Mouse (Mus musculus): ENCODE data around the gene Lrrc63. TPM values are rescaled to one million over a fixed set of nuclear protein-coding genes. Genes with fewer than 3 reads are reported as not detected.

Lrrc63 gene
- total and polyA plus RNA-seq, 2 experiments from 2014 or later: not detected

DNA sequence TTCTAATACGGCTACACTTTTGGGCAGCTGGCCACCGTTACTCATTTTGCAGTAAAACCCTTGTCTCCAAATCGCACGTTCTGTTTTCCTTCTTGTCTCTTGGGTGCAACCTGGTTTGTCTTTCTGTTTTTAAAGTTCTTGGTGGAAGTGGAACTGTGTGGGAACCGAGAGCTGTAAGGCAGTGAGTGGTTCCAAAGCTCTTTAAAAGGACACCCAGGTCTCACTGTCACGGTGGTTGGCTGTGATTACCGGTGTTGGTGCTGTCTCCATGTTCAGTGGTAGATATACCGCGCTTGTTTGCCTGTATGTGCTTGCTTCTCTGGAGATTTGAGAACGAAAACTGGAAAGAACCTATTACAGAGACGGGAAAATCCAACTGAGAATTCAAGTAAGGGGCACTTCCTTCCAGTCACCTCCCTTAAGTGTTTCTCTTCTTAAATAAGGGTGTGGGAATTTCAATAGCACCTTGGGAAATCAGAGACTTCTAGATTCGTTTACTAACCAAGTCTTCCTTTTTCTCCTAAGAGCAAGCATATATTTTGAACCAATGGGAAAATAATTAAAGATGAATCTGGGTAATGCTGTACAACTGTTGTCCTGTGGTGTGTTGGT lies 749 bp upstream of the Lrrc63 start:
- DNase-seq (ENCODE audit: low spot score) (peak; percentile 3), ATAC-seq (ENCODE audit: low FRiP score) (no peak)
- WGBS: 4% methylated on average over 12 of the region's 12 CpGs
- Histone ChIP-seq H3K9ac (replicated peaks; ENCODE audit: low read length, poor library complexity, severe bottlenecking) (peak overlapping the region; percentile 52; the same call in 1 of the 2 replicates), H3K9me3 (ENCODE audit: low read length) (no peaks in the 10 kb centered on the region), H3K27me3 (ENCODE audit: insufficient read depth, low read length) (no peaks in the 10 kb centered on the region), H3K4me2 (ENCODE audit: low read depth, low read length, poor library complexity, severe bottlenecking) (peak overlapping the region; percentile 82), H3K36me3 (ENCODE audit: insufficient read depth, low read length) (no peaks in the 10 kb centered on the region), H3K4me3 (ENCODE audit: low read depth, low read length) (peak overlapping the region; percentile 61), H3K27ac (ENCODE audit: low read depth, low read length) (no peak overlapping the region), H3K4me1 (ENCODE audit: insufficient read depth, low read length) (no peaks in the 10 kb centered on the region)
- TF ChIP-seq CTCF (IDR thresholded peaks at IDR 0.05): no peak

DNA sequence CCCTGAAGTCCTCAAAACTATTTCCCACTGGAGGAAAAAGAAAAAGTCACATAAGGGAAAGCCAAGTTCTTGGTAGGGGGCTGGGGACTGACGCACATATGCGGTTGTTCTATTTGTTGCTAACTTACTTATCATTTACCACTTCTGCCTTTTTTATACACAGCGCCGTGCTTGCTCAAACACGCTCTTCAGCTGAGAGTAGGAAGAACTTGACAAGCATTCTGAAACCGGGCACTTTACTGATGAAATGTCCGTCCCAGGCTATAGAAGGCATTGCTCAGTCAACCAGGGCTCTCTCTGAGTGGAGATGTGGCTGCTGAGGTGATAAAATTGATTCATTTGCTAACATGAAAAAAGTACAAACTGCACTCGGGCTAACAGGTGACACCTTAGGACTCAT lies 9.0 kb downstream of the Lrrc63 start:
- no peak for TF ChIP-seq CTCF (IDR thresholded peaks at IDR 0.05)
- no peak for DNase-seq (ENCODE audit: low spot score)
- Histone ChIP-seq H3K9me3 (ENCODE audit: low read length) (no peaks in the 10 kb centered on the region), H3K4me3 (ENCODE audit: low read depth, low read length) (no peak overlapping the region), H3K36me3 (ENCODE audit: insufficient read depth, low read length) (no peaks in the 10 kb centered on the region), H3K27me3 (ENCODE audit: insufficient read depth, low read length) (no peaks in the 10 kb centered on the region), H3K9ac (replicated peaks; ENCODE audit: low read length, poor library complexity, severe bottlenecking) (no peak overlapping the region), H3K4me1 (ENCODE audit: insufficient read depth, low read length) (no peaks in the 10 kb centered on the region), H3K4me2 (ENCODE audit: low read depth, low read length, poor library complexity, severe bottlenecking) (no peak overlapping the region), H3K27ac (ENCODE audit: low read depth, low read length) (no peak overlapping the region)
- WGBS: 90% methylated on average over 8 of the region's 8 CpGs
- ATAC-seq (ENCODE audit: low FRiP score): no peak

DNA sequence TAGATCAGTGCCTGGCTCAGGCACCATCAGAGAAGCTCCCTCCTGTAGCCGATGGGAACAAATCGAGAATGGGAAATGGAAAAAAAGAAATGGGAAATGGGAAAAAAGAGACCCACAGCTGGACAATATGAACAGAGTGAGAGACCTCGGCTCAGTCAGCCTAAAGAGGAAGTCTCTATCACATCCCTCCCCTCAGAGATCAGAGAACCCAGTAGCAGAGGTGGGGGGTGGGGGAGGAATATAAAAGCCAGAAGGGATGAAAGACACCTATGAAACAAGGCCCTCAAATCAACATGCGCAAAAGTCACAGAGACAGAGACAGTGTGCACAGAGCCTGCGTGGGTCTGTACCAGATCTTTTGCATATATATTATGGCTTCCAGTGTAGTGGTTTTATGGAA lies 27.7 kb downstream of the Lrrc63 start:
- WGBS: 90% methylated on average over 5 of the region's 5 CpGs
- ATAC-seq (ENCODE audit: low FRiP score) (no peak), DNase-seq (ENCODE audit: low spot score) (no peak)
- Histone ChIP-seq H3K36me3 (ENCODE audit: insufficient read depth, low read length) (no peaks in the 10 kb centered on the region), H3K27ac (ENCODE audit: low read depth, low read length) (no peak overlapping the region), H3K9me3 (ENCODE audit: low read length) (no peaks in the 10 kb centered on the region), H3K9ac (replicated peaks; ENCODE audit: low read length, poor library complexity, severe bottlenecking) (no peak overlapping the region), H3K4me1 (ENCODE audit: insufficient read depth, low read length) (no peaks in the 10 kb centered on the region), H3K4me2 (ENCODE audit: low read depth, low read length, poor library complexity, severe bottlenecking) (no peak overlapping the region), H3K27me3 (ENCODE audit: insufficient read depth, low read length) (no peaks in the 10 kb centered on the region), H3K4me3 (ENCODE audit: low read depth, low read length) (no peak overlapping the region)
- TF ChIP-seq CTCF (IDR thresholded peaks at IDR 0.05): no peak

DNA sequence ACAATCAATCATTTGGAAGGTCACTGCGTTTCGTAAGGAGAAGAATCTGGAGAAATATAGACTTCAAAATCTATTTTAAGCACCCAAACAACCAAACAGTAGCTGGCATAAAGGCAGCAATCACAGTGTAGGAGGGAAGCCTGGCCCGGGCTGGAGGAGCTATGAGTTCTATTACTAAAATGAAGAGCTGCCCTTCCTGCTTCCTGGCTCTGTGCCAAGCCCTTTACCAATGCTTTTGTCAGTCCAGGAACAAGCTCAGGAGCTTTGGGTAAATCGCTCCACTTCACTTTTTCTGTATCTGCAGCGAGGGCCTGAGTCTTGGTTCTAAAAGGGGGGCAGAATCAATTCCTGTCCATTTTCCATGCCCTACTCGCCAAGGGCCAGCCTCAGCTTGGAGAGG lies 52.7 kb downstream of the Lrrc63 start:
- no peaks in the 10 kb centered on the region for H3K27me3 ChIP-seq (ENCODE audit: insufficient read depth, low read length)
- H3K36me3 ChIP-seq (ENCODE audit: insufficient read depth, low read length): no peaks in the 10 kb centered on the region
- H3K27ac ChIP-seq (ENCODE audit: low read depth, low read length): no peak overlapping the region
- H3K4me3 ChIP-seq (ENCODE audit: low read depth, low read length): no peak overlapping the region
- DNase-seq (ENCODE audit: low spot score): peak; percentile 18
- H3K9ac ChIP-seq (replicated peaks; ENCODE audit: low read length, poor library complexity, severe bottlenecking): no peak overlapping the region
- no peak for ATAC-seq (ENCODE audit: low FRiP score)
- TF ChIP-seq CTCF (IDR thresholded peaks at IDR 0.05): no peak
- H3K4me2 ChIP-seq (ENCODE audit: low read depth, low read length, poor library complexity, severe bottlenecking): no peak overlapping the region
- no peaks in the 10 kb centered on the region for H3K9me3 ChIP-seq (ENCODE audit: low read length)
- 64% methylated on average over 6 of the region's 6 CpGs for WGBS
- no peaks in the 10 kb centered on the region for H3K4me1 ChIP-seq (ENCODE audit: insufficient read depth, low read length)

DNA sequence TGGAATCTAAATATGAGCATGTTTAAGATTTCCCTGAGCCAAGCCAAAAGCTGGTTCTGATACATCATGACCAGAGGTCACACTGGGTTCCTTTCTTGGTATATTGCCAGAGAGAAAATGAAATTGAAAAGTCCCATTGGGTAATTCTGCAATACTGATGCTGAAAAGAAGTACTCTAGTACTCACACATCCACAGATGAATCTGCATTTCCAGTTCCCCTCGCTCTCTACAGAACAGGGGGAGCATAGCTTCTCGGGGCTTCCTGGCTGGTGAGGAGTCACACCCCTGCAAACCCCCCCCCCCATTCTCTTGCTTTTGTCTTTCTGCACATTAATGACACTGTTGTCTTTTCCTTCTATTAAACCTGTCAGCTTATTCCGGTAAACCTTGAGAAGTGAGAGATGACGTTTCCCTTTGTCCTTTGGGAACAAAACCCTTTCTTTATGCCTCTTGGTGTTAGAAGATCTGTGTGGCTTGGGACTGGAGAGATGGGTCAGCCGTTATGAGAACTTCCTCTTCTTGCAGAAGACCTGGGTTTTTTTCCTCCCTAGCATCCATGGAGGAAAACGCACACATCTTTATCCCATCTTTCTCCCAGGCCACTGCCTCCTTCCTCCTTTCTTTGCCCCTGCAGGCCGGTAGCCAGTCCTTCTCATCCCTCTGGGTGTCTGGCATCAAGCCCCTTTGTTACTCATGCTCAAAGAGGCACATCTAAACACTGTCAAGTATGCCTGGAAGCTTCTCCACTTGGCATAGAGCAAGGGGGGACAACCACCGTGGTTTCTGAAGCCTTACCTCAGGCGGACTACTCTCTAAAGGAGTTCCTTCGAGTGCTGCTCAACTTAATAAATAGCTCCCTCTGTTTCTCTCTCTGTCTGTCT lies 55.1 kb downstream of the Lrrc63 start:
- no peak for ATAC-seq (ENCODE audit: low FRiP score)
- Histone ChIP-seq H3K9me3 (ENCODE audit: low read length) (no peaks in the 10 kb centered on the region), H3K9ac (replicated peaks; ENCODE audit: low read length, poor library complexity, severe bottlenecking) (no peak overlapping the region), H3K4me3 (ENCODE audit: low read depth, low read length) (no peak overlapping the region), H3K27ac (ENCODE audit: low read depth, low read length) (no peak overlapping the region), H3K4me2 (ENCODE audit: low read depth, low read length, poor library complexity, severe bottlenecking) (no peak overlapping the region), H3K27me3 (ENCODE audit: insufficient read depth, low read length) (no peaks in the 10 kb centered on the region), H3K36me3 (ENCODE audit: insufficient read depth, low read length) (no peaks in the 10 kb centered on the region), H3K4me1 (ENCODE audit: insufficient read depth, low read length) (no peaks in the 10 kb centered on the region)
- no peak for TF ChIP-seq CTCF (IDR thresholded peaks at IDR 0.05)
- WGBS: 60% methylated on average over 10 of the region's 10 CpGs
- DNase-seq (ENCODE audit: low spot score): peak; percentile 6

DNA sequence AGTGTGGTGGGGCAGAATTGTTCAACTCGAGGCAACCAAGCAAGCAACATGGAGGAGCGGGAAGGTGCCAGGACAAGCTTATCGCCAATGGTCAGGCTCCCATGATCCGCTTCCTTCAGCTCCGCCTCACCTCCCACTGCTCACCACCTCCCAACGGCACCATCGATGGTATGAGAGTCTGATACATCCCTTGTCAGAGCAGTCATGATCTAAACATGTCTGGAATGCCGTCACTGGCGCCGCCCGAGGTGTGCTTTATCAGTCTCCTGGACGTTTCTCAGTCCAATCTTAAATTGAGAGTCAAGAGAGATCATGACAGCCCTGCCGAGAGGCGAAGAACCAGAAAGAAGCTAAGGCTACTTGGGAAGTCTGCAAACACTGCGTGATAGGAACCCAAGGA lies 59.6 kb downstream of the Lrrc63 start:
- Histone ChIP-seq H3K27ac (ENCODE audit: low read depth, low read length) (no peak overlapping the region), H3K27me3 (ENCODE audit: insufficient read depth, low read length) (no peaks in the 10 kb centered on the region), H3K36me3 (ENCODE audit: insufficient read depth, low read length) (no peaks in the 10 kb centered on the region), H3K4me2 (ENCODE audit: low read depth, low read length, poor library complexity, severe bottlenecking) (no peak overlapping the region), H3K9me3 (ENCODE audit: low read length) (no peaks in the 10 kb centered on the region), H3K4me1 (ENCODE audit: insufficient read depth, low read length) (no peaks in the 10 kb centered on the region), H3K9ac (replicated peaks; ENCODE audit: low read length, poor library complexity, severe bottlenecking) (no peak overlapping the region), H3K4me3 (ENCODE audit: low read depth, low read length) (no peak overlapping the region)
- ATAC-seq (ENCODE audit: low FRiP score): no peak
- 90% methylated on average over 15 of the region's 15 CpGs for WGBS
- no peak for DNase-seq (ENCODE audit: low spot score)
- TF ChIP-seq CTCF (IDR thresholded peaks at IDR 0.05): no peak

Data from midbrain, postnatal 0 days (tissue).